Mouse (Mus musculus) brain, embryonic 14.5 days (tissue): ENCODE measurements around the gene Rbp7. TPM values are rescaled to one million over a fixed set of nuclear protein-coding genes. Genes with fewer than 3 reads are reported as not detected.
A peak's percentile ranks its signal among the peaks of the same experiment; 100 is the strongest.
"Not testable (repeated sequence)": the region's sequence is repeated elsewhere in the genome, so short reads cannot be mapped to it uniquely, and the experiment has no call there.

Source experiments
- DNase-seq: peaks from one replicate; pipeline ENCODE4 v3.0.0-alpha.2; 2011; ENCODE audit warnings: low read depth
- CTCF ChIP-seq: fragments of 200-500 bp; IDR thresholded peaks from 2 replicates; pipeline ENCODE4 v1.5.1; 2012; ENCODE audit warnings: inconsistent platforms, mild to moderate bottlenecking, moderate library complexity, borderline replicate concordance; ENCODE audit not compliant: insufficient read depth, insufficient read length; ENCODE audit errors: extremely low read depth
- POLR2A ChIP-seq: fragments of 200-500 bp; IDR thresholded peaks from 2 replicates; pipeline ENCODE4 v1.6.1; 2012; ENCODE audit warnings: mild to moderate bottlenecking, inconsistent platforms, borderline replicate concordance; ENCODE audit not compliant: poor library complexity, insufficient read depth, insufficient read length, severe bottlenecking; ENCODE audit errors: extremely low read depth
- polyA plus RNA-seq: library from polyadenylated mRNA; depleted of rRNA; stranded (reverse); fragments of >200 nt; gene quantifications from 2 replicates; pipeline ENCODE4 v1.2.3, GENCODE M21; 2012

Rbp7 gene
- polyA plus RNA-seq, 1 experiment, result not detected

- no peak for TF ChIP-seq POLR2A
- peak; percentile 37; the same call in 1 of the 2 replicates for TF ChIP-seq CTCF
- peak; percentile 21 for DNase-seq
Observed at GRCm38 (mm10) chr4:149453656-149454055, 1.1 kb downstream of the Rbp7 start.

- TF ChIP-seq POLR2A, result no peak
- TF ChIP-seq CTCF, result no peak
- DNase-seq, result no peak
Observed at GRCm38 (mm10) chr4:149450636-149451035, 4.1 kb downstream of the Rbp7 start.

- TF ChIP-seq POLR2A (no peak), CTCF (no peak)
- no peak for DNase-seq
Observed at GRCm38 (mm10) chr4:149446309-149446708, 8.5 kb downstream of the Rbp7 start.

- TF ChIP-seq POLR2A, result no peak
- no peak for TF ChIP-seq CTCF
Observed at GRCm38 (mm10) chr4:149445868-149446267, 8.9 kb downstream of the Rbp7 start.

GRCm38 (mm10) chr4:149444964-149445701, 9.6 kb downstream of the Rbp7 start:
- TF ChIP-seq POLR2A, result peak; percentile 59; the same call in 1 of the 2 replicates
- peak; percentile 91 for TF ChIP-seq CTCF

More at GRCm38 (mm10) chr4:149445868-149446267, 8.9 kb downstream of the Rbp7 start:
- DNase-seq, result peak; percentile 90

GRCm38 (mm10) chr4:149444465-149444864, 10.3 kb downstream of the Rbp7 start:
- no peak for TF ChIP-seq POLR2A
- TF ChIP-seq CTCF, result no peak
- DNase-seq, result no peak

More at GRCm38 (mm10) chr4:149444964-149445701, 9.6 kb downstream of the Rbp7 start:
- DNase-seq, result peak; percentile 98

GRCm38 (mm10) chr4:149442436-149442835, 12.3 kb downstream of the Rbp7 start:
- TF ChIP-seq POLR2A, result no peak
- TF ChIP-seq CTCF, result no peak
- peak; percentile 26 for DNase-seq

GRCm38 (mm10) chr4:149440576-149440975, 14.2 kb downstream of the Rbp7 start:
- TF ChIP-seq CTCF, result no peak
- no peak for TF ChIP-seq POLR2A
- DNase-seq, result peak; percentile 41

GRCm38 (mm10) chr4:149431887-149432286, 22.9 kb downstream of the Rbp7 start:
- DNase-seq, result not testable (repeated sequence)

GRCm38 (mm10) chr4:149429592-149429991, 25.2 kb downstream of the Rbp7 start:
- no peak for TF ChIP-seq CTCF
- TF ChIP-seq POLR2A, result no peak
- DNase-seq, result no peak

GRCm38 (mm10) chr4:149426325-149427199, 28.2 kb downstream of the Rbp7 start, which contains the start of gene Ube4b:
Gene Ube4b (minus strand): TSS chr4:149426749.
- peak; percentile 100 for DNase-seq
- TF ChIP-seq POLR2A (0 out of 2 replicates have a peak, but pooled peaks have one; percentile 21), CTCF (no peak)

- no peak for DNase-seq
- TF ChIP-seq POLR2A (no peak), CTCF (no peak)
Observed at GRCm38 (mm10) chr4:149425801-149426292, 28.9 kb downstream of the Rbp7 start.
